Mouse (Mus musculus): ENCODE measurements at regions not wholly inside any gene's neighbourhood (a gene's known extent, or its start where the extent isn't known, plus 50 kb on each side); places are given as distances from the start of the nearest gene placed in this dataset.

DNA sequence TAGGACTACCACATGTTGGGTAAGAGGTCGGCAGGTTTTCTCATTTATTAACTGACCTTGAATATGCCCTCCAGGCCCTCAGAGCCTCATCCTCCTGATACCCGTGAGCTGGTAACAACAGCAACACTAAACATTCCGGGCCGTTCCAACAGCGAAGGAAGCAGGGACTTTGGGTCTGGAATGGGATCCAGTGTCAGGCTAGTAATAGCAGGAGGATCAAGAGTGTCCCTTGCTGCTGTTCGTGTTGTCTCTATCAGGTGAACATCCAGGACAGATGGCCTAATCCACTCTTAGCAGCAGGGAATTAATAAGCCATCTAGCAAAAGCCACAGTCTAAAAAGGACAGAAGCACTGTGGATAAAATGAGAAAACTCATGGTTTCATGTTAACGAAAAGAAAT, 106.7 kb downstream of the Cpeb2 start:
- DNase-seq (ENCODE audit: extremely low spot score in 1 of 2, low spot score in 1 of 2): no peak

DNA sequence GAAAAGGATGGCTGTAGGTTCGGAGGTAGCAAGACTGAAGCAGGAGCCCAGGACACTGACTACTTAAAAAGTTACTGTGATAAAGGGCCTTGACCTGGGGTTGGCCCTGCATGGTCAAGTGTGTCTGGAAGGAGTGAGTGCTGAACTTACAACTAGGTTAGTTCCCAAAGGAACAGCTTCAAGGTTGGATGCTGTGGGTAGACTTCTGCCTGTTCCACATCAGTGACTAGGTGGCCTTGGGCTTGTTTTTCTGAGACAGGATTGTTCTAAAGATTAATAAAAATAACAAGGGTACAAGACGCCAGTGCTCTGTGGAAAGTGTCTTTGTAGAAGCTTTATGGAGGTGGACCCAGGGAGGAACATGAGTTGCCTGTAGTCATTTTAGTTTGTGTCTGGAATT, 108.5 kb downstream of the Cpeb2 start:
- DNase-seq (ENCODE audit: extremely low spot score in 1 of 2, low spot score in 1 of 2): no peak

DNA sequence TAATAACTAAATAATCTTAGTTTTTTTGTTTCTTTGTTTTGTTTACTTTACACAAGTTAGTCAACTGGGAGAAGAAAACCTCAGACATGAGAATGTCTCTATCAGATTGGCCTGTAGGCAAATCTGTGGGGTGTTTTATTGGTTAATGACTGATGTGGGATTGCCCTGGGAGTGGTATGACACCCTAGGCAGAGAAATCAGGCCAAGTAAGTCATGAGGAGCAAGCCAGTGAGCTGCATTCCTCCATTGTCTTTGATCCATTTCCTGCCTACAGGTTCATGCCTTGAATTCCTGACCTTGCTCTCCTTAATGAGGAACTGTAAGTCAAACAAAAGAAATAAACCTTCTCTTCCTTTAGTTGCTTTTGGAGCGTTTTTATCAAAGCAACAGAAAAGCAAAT, 111.5 kb downstream of the Cpeb2 start:
- no peak for DNase-seq (ENCODE audit: extremely low spot score in 1 of 2, low spot score in 1 of 2)

DNA sequence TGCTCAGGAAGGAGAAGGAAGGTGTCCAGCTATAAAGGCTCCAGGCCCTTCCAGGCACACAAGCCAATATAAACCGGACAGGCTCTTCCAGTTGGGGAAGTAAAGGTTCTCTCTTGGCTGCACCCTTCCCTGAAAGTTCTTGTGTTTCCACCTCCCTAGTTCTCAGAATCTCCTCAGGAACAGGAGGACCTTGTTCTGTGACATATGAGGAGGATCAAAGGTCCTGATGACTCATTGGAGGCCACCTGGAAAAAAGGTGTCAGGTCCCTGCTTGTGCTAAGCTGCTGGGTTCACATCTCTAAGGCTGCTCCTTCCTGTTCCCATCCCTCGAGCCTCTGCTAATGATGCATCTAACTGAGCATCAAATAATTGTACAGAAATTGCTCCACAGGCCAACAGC, 118.0 kb downstream of the Cpeb2 start:
- no peak for DNase-seq (ENCODE audit: extremely low spot score in 1 of 2, low spot score in 1 of 2)

DNA sequence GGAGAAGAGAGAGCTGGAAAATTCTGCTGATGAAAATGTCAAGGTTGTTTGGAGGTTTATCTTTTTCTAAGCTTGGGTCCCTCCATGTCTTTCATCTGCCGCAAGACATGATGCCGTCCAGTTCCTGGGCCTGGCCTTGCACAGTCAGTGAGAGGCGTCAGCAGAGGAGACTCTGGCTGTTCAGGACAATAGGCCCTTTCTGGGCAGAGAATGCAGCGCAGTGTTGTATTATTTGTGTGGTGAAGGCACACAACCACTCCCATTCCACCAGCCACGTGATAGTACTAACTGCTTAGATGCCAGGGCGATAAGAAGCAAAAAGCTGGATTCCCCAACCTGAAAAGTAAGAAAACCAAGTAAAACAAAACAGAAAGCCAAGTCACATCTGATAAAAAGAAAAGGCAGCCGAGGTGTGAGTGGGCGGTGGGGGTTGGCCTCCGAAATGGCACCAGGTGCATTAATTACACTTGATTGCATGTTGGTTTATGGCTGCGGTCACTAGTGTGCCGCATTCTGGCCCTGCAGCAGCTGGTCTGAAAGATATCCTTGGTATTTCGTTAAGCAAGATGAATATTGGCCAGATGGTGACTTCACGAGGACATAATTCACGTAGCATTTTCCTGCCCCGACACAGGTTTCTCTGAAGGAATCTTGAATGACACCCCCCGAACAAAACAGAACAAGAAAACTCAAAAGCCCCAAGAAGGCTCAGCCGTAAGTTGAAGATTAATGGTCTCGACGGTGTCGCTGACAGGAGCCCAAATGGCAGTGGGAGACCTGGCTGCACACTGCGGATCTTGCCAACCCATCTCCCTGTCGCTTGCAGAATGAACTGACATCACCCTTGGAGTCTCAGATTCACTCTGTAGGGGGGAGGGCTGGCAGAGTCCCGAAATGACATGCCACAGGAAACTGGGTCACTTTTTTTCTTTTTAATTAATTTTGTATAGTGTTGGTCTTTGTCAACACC, 120.3 kb downstream of the Cpeb2 start:
- DNase-seq (ENCODE audit: extremely low spot score in 1 of 2, low spot score in 1 of 2): no peak

DNA sequence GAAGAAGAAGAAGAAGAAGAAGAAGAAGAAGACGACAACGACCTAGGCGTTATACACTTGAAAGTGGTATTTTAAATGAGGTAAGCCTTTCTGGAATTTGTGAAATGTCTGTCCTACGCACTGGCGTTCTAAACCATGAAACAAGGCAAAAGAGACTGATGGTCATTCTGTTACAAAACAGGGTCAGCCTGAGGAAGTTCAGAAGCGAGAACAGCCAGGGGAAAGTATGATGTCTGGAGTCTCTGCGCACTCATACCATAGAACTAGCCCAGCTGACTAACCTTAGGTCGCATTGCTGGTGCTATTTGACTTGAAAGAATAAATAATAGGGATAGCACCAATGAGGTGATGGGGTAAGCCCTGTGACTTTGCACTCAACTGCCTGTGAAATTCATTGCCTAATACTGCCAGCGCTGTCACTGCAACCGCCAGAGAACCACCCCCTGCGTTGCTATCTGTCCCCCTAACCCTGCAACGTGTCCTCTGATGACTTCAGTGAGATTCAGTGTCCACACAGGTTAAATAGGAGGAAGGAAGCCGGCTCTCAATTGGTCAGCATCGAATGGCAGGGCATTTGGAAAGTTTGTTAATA, 121.5 kb downstream of the Cpeb2 start:
- DNase-seq (ENCODE audit: extremely low spot score in 1 of 2, low spot score in 1 of 2): no peak

DNA sequence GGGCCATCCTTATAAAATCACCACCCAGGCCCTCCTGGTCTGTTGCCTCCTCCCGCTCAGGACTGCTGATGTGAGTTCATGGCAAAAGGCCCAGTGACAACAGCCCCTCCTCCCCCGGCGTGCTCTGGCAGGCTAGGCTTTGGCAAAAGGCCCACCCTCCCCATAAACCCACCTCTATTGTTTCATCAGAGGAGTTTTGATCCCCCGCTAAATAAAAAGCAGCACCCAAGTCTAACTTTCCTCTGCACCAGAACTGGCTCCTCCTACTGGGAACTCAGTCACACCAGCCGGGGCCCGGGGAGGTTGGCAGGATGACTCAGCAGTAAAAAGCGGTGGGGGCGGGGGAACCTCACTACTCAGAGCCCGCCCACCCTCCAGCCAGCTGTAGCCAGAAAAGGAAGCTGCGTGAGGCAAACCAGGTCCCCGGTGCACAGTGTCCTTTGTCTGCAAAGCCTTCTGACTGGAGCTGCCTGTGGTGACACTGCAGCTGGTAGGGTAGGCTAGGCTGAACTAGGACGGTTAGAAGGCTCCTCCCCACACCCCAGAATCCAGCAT, 122.1 kb downstream of the Cpeb2 start:
- peak; percentile 53 to 68 for DNase-seq (ENCODE audit: extremely low spot score in 1 of 2, low spot score in 1 of 2)

DNA sequence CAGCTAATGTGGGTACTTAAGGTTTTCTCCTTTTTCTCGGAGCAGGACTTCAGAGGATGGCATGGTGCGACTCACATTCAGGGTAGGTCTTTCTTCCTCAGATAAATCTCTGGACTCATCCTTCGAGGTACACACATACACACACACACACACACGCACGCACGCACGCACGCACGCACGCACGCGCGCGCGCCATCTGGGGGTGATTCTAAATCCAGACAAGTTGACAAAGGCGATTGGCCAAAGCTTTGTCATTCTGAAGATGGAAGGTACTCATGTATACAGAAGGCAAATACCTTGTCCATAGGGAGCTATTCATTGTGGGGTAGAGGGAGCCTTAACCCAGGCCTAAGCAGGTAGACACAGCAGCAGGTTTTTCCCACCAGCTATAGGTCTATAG, 122.9 kb downstream of the Cpeb2 start:
- DNase-seq (ENCODE audit: extremely low spot score in 1 of 2, low spot score in 1 of 2): no peak

DNA sequence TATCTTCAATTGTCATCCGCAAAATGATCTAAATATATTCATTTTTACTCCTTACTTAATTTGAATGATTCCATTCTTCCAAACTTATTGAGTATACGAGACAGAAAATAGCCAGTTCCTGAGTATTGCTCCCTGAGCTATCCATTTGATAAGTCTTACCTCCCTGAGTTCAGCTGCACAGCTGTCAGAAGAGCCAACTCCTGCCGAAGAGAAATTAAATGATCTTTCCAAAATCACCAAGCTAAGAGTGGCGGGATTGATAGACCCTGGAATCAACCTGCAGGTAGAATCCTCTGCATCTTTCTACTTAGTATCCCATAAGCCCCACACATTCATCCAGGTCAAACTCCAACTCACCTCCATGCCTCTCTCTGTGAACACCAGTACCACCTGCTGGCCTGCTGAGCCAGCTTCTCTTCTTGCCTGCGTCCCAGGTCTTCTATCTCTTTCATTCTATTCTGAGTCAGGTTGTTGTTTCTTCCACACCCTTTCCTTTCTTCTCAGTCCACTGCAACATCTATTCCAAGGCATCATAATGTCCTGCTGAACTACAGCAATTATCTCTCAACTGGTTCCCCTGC, 124.2 kb downstream of the Cpeb2 start:
- DNase-seq (ENCODE audit: extremely low spot score in 1 of 2, low spot score in 1 of 2): no peak

DNA sequence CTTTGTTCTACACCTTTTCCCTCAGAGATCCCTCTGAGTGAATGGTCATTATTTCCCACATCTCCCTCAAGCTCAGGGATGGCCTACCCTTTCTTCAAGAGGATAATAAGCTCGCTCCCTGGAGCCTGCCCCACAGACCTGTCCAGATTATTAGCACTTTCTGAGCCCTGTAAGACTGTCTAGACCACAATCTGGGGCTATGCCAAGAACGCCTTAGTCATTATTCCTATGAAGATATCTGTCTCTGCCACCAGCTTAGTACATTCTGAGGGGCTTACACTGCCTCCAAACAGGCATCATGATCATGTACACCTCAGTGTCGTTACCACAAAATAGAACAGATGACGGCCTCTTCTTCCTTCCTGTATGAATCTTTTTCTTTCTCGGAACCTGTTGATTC, 124.9 kb downstream of the Cpeb2 start:
- DNase-seq (ENCODE audit: extremely low spot score in 1 of 2, low spot score in 1 of 2): no peak

DNA sequence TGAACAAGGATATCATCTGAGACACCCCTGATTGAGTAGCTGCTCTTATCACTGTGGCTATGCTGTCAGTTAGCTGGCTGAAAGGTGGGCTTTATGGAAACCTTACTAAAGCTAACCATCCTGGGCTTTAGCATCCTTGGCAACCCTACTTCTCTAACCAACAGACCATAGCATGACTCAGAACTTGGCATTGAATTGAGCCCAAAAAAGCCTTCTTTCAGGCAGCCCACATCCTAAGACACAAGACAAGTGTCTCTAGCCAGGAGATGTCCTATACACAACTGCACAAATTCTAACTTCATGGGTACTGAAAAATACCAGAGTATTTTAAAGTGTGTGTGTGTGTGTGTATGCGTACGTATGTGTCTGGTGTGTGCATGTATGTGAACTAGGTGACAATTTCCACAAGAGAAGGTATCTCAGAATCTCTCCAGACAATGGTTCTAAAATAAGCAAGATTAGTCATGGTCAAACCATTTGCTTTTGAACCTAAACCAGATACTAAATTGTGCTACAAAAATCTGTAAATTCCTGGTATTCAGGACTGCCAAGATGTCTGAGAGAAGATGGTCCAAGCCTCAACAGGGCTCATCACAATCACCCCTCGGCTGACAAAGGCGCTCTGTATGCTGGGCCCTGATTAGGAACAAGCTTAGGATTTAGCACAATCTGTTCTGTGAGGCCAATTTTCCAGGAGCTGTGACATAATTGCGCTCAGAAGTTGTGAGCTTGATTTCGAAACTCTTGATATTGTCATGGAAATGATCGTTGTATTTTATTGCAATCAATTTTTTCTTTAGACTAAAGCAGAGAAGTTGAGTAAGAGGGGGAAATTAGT, 126.2 kb downstream of the Cpeb2 start:
- no peak for DNase-seq (ENCODE audit: extremely low spot score in 1 of 2, low spot score in 1 of 2)

DNA sequence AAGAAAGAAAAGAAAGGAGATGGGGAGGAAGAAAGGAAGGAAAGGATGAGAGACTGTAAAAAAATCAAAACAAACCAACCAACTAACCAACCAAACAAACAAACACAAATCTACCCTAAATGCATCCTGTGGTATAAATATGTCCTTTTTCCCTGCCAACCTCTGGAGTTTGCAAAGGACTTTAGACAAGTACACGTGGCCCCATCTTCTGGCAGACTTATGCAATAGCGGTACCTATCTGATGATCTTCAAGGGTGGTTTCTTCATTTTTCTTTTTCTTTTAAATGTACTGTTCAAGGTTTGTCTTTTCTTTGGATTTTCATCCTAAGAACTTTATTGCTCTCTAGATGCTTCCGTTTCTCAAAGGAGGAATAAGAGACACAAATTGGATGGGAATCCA, 127.3 kb downstream of the Cpeb2 start:
- peak in 1 of 2 experiments; percentile 30 for DNase-seq (ENCODE audit: extremely low spot score in 1 of 2, low spot score in 1 of 2)

DNA sequence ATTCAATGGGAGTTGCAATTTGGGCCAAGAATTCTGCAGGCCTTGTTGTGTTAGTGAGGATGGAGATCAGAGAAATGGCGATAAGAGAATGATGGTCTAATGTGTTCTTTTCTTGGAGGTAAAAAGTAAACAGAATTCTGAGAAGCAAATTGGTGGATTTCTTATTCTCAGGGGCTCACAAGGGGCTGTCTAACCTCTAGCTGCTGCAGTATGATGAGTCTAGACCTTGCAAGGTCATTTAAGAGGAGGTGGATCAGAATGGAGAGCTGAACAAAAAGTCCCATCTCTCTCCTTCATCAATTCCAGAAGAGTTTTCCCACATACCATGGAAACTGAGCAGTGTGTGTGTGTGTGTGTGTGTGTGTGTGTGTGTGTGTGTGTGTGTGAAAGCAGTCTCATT, 128.1 kb downstream of the Cpeb2 start:
- DNase-seq (ENCODE audit: extremely low spot score in 1 of 2, low spot score in 1 of 2): no peak

DNA sequence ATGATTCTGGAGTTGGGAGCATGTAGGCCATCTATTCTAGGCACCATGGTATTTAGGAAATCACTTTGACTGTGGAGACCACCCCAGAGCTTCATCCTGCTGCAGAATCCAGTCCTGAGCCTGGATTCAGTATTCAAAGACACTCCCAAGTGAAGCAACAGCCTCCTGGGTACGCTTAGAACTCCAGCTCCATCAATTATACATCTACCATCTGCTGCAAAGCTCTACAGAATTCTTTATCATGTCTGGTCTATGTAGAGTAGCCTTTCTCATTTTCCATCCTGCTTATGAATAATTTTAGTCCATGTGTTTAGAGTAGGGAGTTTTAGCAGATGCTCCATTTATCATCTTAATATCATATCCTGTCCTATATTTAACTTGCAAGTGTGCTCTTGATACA, 139.4 kb downstream of the Cpeb2 start:
- DNase-seq (ENCODE audit: extremely low spot score in 1 of 2, low spot score in 1 of 2): no peak

DNA sequence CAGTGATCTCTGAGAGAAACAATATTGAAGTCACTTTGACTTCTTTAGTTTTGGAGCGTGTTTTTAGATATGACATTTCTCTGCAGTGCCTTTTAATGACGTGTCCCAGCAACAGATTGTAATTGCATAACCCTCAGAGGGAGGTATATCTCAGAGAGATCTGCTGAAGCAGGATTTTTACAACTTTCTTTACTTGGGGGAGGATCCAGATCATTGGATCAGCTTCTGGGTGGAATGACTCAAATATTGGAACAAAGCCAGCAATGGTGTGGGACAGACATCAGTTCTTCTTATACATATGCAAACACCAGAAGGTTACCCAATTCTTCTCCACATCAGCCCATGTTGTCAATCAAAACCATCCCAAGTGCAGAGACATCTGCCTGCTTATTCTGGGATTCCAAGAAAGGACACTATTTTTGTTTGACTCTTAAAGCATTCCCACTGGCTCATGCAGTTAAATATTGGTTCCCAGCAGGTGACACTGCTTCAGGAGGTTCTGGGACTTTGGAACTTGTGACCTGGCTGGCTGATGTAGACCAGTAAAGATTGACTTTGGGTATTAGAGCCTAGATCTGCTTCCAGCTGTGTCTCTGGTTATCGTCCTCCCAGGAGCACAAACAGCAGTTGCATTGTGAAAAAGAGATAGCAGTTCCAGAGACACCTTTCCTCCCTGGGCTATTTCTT, 130.5 kb upstream of the C1qtnf7 start:
- DNase-seq (ENCODE audit: extremely low spot score in 1 of 2, low spot score in 1 of 2): no peak

DNA sequence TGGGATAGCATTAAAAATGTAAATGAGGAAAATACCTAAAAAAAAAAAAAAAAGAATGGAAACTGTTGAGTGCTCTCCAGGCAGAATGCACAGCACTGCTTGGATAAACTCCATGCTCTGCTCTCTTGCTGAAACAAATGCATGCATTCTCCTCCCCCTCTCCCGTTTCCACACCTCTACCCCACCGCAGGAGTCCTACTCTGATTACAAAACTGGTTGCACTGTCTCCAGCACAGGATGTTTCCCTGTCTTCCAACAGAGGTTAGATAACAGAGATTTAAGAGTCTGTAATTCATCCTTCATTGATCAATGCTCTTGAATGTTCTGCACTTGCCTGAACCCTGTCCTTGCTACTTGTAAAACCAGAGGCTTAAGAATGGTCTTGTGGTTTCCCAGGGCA, 124.3 kb upstream of the C1qtnf7 start:
- no peak for DNase-seq (ENCODE audit: extremely low spot score in 1 of 2, low spot score in 1 of 2)

DNA sequence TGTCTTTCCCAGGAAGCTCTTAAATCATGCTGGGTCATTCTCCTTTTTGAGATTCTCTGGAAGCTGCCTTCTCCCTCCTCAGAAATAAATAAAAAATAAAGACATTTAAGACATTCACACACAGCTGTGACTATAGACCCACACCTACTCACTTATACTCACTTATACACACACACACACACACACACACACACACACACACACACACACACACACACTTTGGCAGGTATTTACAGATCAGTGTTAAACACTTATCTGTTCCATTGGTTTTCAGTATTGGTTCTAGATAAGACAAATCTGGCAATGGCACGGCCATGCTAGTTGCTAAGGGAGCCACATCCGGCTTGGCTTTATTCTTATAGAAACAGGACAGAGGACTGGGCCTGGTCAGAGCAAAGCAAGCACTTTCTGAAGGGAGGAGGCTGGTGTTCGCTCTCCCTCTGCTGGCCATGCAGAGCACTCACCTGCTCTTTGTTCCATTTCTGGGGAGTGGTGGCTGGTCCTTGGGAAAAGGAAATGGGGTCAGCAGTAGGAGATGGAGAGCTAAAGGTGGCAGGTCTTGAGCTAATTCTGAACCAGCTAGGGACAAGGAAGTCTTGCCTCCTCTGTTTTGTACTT, 123.8 kb upstream of the C1qtnf7 start:
- peak; percentile 21 to 27 for DNase-seq (ENCODE audit: extremely low spot score in 1 of 2, low spot score in 1 of 2)

DNA sequence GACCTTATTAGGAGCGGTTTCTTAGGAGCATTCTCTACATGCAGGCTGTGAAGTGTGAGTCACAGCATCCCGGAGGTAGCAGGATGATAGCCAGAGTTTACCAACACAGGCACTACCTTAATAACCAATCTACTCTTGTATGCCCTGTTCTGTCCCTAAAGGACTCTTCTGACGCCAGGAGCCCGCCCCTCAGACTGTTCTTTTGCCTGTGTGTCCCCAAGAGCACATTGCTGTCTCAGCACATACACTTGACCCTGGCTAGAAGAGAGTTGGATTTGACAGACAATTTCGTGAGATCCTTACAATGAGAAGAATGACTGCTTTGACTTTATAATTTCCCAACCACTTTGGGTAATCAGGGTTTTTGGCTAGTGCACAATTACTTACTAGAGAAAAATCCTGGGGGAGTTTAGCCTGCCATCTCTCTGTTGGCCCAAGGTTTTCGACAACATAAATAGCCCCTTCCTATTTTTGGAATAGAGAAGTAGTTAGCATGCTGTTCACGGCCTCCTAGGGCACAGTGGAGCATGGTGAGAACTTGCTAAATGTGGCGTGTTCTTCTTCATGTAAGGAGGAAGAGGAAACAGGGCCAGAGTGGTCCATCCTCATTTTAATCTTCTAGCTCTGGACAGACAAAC, 122.3 kb upstream of the C1qtnf7 start:
- no peak for DNase-seq (ENCODE audit: extremely low spot score in 1 of 2, low spot score in 1 of 2)

DNA sequence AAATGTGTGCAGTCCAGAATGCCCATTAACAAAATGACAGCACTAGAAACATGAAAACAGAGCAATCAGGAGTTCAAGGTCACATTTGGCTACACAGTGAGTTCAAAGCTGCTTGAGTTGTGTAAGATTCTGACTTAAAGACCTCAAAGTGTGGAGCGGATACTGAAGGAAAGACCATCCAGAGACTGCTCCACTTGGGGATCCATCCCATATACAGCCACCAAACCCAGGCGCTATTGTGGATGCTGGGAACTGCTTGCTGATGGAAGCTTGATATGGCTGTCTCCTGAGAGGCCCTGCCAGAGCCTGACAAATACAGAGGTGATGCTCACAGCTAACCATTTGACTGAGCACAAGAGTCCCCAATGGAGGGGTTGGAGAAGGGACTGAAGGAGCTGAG, 98.1 kb upstream of the C1qtnf7 start:
- DNase-seq (ENCODE audit: extremely low spot score in 1 of 2, low spot score in 1 of 2): no peak

All from layer of hippocampus, postnatal 25 days (tissue).